Mouse (Mus musculus) C2C12 (cell line): ENCODE data around the gene Mark3. TPM values are rescaled to one million over a fixed set of nuclear protein-coding genes. Genes with fewer than 3 reads are reported as not detected.
A peak's percentile ranks its signal among the peaks of the same experiment; 100 is the strongest.

ENCODE experiments used
- H3K27me3 ChIP-seq: one replicate; pipeline ENCODE4 v1.6.1; 2011; ENCODE audit not compliant: control insufficient read depth, insufficient read depth, insufficient read length
- H3K36me3 ChIP-seq: one replicate; pipeline ENCODE4 v1.6.1; 2011; ENCODE audit not compliant: control insufficient read depth, insufficient read depth
- H3K4me3 ChIP-seq: one replicate; pipeline ENCODE4 v1.5.1; 2011; ENCODE audit warnings: mild to moderate bottlenecking, control low read depth; ENCODE audit not compliant: poor library complexity, insufficient read depth, severe bottlenecking
- H3K79me2 ChIP-seq: one replicate; pipeline ENCODE4 v1.6.1; 2011; ENCODE audit not compliant: control insufficient read depth, insufficient read depth
- H3K79me3 ChIP-seq: one replicate; pipeline ENCODE4 v1.6.1; 2011; ENCODE audit warnings: low read depth, control low read depth
- H3ac ChIP-seq: one replicate; pipeline ENCODE3; 2011; ENCODE audit warnings: low read depth; ENCODE audit not compliant: control insufficient read depth, insufficient read length
- CEBPB ChIP-seq: IDR thresholded peaks from one replicate; pipeline ENCODE4 v1.6.1; 2011; ENCODE audit warnings: low read depth, mild to moderate bottlenecking, control low read depth, moderate library complexity
- CTCF ChIP-seq: IDR thresholded peaks from one replicate; pipeline ENCODE4 v1.5.1; 2011; ENCODE audit not compliant: control insufficient read depth, insufficient read depth, insufficient read length
- FOSL1 ChIP-seq: IDR thresholded peaks from one replicate; pipeline ENCODE4 v1.8.0; 2011; ENCODE audit warnings: mild to moderate bottlenecking, low read length; ENCODE audit not compliant: poor library complexity, insufficient read depth, severe bottlenecking
- MAX ChIP-seq: IDR thresholded peaks from one replicate; pipeline ENCODE4 v1.6.1; 2011; ENCODE audit warnings: mild to moderate bottlenecking, control low read depth
- MYOD1 ChIP-seq: IDR thresholded peaks from one replicate; pipeline ENCODE4 v1.6.1; 2011; ENCODE audit warnings: low read depth; ENCODE audit not compliant: control insufficient read depth, insufficient read length
- MYOG ChIP-seq: IDR thresholded peaks from one replicate; pipeline ENCODE4 v1.6.1; 2011; ENCODE audit not compliant: control insufficient read depth, insufficient read length; ENCODE audit errors: extremely low read depth
- USF1 ChIP-seq: IDR thresholded peaks from one replicate; pipeline ENCODE4 v1.6.1; 2011; ENCODE audit warnings: low read depth, mild to moderate bottlenecking, control low read depth, moderate library complexity
- polyA plus RNA-seq: library from polyadenylated mRNA; unstranded; fragments of >200 nt; fragmentation: generic; extraction: Trizol; gene quantifications from one replicate; pipeline ENCODE4 v1.2.1, GENCODE M21; 2012; ENCODE audit warnings: missing spikeins

Mark3 gene
- polyA plus RNA-seq, 1 experiment: 35.0 TPM

DNA sequence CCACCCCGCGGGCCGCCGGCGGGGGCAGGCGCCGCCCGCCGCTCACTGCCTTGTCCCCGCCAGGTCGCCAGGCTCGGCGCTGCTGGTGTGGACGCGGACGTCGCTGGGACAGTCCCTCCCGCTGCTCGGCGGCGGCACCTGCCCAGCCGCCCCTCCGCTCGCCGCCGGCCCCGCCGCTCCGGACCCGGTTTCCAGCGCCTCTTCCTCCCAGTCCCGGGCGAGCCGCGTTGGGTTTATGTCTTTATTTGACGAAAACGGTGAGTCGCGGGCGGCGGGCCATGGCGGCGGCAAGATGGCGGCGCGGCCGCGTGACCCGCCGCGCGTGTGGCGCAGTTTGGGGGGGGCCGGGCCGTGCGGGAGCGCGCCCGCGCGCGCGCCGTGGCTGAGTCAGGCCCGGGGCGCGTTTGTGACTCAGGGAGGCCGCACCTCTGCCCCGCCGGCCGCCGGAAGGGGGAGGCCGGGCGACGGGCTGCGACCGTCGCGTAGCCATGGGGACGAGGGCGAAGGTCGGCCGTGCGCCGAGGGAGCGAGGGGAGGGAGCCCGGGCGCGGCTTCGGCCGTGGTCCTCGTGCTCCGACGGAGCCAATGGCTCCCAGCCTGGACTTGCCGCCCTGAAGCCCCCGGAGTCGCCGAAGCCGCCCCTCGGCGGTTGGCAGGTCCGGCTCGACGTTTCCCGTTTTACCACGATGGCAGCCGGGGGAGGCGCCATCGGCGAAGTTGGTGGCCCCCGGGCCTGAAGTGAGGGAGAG lies 35.9 kb upstream of the Mark3 start:
- TF ChIP-seq MAX (peak; percentile 25), FOSL1 (no peak), MYOD1 (no peak)
- no peaks in the 10 kb centered on the region for H3K27me3 ChIP-seq
- H3K79me2 ChIP-seq: peaks cover 62% of the 10 kb centered on the region
- peak overlapping the region; percentile 98 for H3ac ChIP-seq
- H3K36me3 ChIP-seq: peaks cover 48% of the 10 kb centered on the region
- H3K79me3 ChIP-seq: peaks cover 37% of the 10 kb centered on the region
- H3K4me3 ChIP-seq: peak overlapping the region; percentile 99

DNA sequence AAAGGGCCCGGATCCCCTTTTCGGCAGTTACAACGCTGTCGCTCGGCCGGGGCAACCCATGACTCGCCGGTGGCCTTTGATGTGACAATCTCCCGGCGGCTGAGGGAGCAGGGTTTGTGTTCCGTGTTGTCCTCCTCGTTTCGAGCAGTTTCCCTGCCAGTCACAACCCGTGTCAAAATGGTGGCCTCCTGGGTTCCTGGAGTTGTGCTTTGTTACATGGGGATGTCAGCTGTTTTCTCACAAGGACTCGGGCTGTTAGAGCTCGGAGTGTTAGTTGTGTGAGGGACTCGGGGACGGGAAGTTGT lies 35.3 kb upstream of the Mark3 start:
- Histone ChIP-seq H3ac (peak overlapping the region; percentile 98), H3K4me3 (peak overlapping the region; percentile 99), H3K36me3 (peaks cover 54% of the 10 kb centered on the region), H3K79me2 (peaks cover 67% of the 10 kb centered on the region), H3K79me3 (peaks cover 39% of the 10 kb centered on the region), H3K27me3 (no peaks in the 10 kb centered on the region)
- TF ChIP-seq FOSL1 (no peak), MYOD1 (no peak), CEBPB (no peak), CTCF (no peak), USF1 (no peak), MYOG (no peak), MAX (no peak)

GRCm38 (mm10) chr12:111547070-111547469 lies 27.3 kb upstream of the Mark3 start:
- Histone ChIP-seq H3K36me3 (peaks cover 58% of the 10 kb centered on the region), H3K27me3 (no peaks in the 10 kb centered on the region), H3ac (no peak overlapping the region), H3K4me3 (no peak overlapping the region), H3K79me3 (peaks cover 7% of the 10 kb centered on the region), H3K79me2 (peaks cover 38% of the 10 kb centered on the region)
- TF ChIP-seq FOSL1: no peak
- no peak for TF ChIP-seq MYOG
- no peak for TF ChIP-seq CTCF
- no peak for TF ChIP-seq MAX
- no peak for TF ChIP-seq MYOD1
- TF ChIP-seq USF1: no peak
- no peak for TF ChIP-seq CEBPB

DNA sequence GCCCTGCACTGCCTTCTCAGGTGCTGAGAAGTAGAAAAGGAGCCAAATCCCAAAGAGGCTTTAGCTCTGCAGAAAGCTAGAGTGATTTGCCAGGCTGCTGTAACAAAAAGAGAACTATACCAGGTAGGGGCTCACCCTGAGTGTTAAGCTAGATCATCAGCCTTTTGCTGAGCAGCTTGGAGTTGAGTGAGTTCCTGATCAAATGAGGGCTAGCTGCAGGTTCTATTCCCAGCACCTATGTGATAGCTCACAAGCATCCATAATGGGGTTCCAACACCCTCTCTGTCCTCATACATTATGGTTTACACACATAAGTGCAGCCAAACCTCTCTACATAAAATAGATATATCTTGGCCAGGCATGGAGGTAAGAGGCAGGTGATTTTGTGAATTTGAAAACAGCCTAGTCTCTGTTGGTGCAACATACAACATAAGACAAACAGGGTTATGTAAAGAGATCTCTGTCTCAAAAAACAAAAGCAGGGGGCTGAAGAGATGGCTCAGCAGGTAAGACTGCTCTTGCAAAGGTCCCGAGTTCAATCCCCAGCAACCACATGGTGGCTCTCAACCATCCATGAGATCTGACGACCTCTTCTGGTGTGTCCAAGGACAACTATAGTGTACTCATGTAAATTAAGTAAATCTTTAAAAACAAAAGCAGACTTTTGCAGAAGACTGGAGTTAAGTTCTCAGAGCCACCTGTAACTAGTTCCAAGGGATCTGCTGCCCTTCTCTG lies 25.6 kb upstream of the Mark3 start:
- Histone ChIP-seq H3K79me3 (peaks cover 2% of the 10 kb centered on the region), H3ac (no peak overlapping the region), H3K4me3 (no peak overlapping the region), H3K36me3 (peaks cover 41% of the 10 kb centered on the region), H3K79me2 (peaks cover 22% of the 10 kb centered on the region), H3K27me3 (no peaks in the 10 kb centered on the region)
- TF ChIP-seq CEBPB (no peak), CTCF (no peak), USF1 (no peak), MAX (no peak), FOSL1 (no peak)

DNA sequence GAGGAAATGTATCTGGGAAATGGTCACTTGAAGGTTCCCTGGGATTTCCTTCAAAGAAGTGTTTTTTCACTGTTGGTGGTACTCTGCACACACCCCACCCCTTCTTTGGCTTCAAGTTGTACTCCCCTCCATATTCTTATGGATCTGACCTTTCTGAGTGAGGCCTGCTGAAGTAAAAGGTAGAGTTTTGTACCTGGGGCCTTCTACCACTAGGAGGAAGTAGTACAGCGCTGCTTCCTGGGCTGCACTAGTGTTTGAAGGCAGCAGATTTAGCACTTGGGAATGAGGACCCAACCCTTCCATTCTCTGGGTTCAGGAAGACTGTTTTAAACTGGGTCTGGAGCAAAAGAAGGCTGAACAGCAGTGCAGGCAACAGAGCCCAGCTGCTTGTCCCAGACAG lies 23.6 kb upstream of the Mark3 start:
- H3K79me3 ChIP-seq: peaks cover 1% of the 10 kb centered on the region
- no peaks in the 10 kb centered on the region for H3K27me3 ChIP-seq
- H3K4me3 ChIP-seq: no peak overlapping the region
- H3ac ChIP-seq: no peak overlapping the region
- peaks cover 6% of the 10 kb centered on the region for H3K79me2 ChIP-seq
- TF ChIP-seq USF1: no peak
- TF ChIP-seq CEBPB: no peak
- TF ChIP-seq CTCF: no peak
- no peak for TF ChIP-seq MYOG
- TF ChIP-seq MYOD1: no peak
- TF ChIP-seq FOSL1: no peak
- TF ChIP-seq MAX: no peak
- H3K36me3 ChIP-seq: peaks cover 25% of the 10 kb centered on the region
